Mouse (Mus musculus) kidney, postnatal 0 days (tissue): ENCODE data around the gene Cdx2. TPM values are rescaled to one million over a fixed set of nuclear protein-coding genes. Genes with fewer than 3 reads are reported as not detected.

Source experiments
- ATAC-seq: fragments of 200-750 bp; cut with Nextera tagmentation; replicated peaks from 2 replicates; pipeline ENCODE4 v1.8.0; 2017; ENCODE audit warnings: low read depth, moderate number of reproducible peaks, moderate TSS enrichment, moderate library complexity; ENCODE audit not compliant: low FRiP score
- DNase-seq: peaks from one replicate; pipeline ENCODE4 v3.0.0-alpha.2; 2016; ENCODE audit warnings: low spot score
- H3K27ac ChIP-seq: fragments of 300-500 bp; sonication (generic); 2 replicates; pipeline ENCODE4 v1.5.1; 2014; ENCODE audit warnings: mild to moderate bottlenecking
- H3K27me3 ChIP-seq: fragments of 300-500 bp; sonication (generic); 2 replicates; pipeline ENCODE4 v1.6.1; 2014; ENCODE audit warnings: low read length, mixed read lengths; ENCODE audit not compliant: insufficient read depth
- H3K36me3 ChIP-seq: fragments of 300-500 bp; sonication (generic); 2 replicates; pipeline ENCODE4 v1.6.1; 2014; ENCODE audit warnings: low read length, mixed read lengths; ENCODE audit not compliant: insufficient read depth
- H3K4me1 ChIP-seq: fragments of 300-500 bp; sonication (generic); replicated peaks from 2 replicates; pipeline ENCODE4 v1.6.1; 2014; ENCODE audit warnings: antibody characterized with exemption, low read length, mixed read lengths; ENCODE audit not compliant: insufficient read depth
- H3K4me2 ChIP-seq: fragments of 300-500 bp; sonication (generic); 2 replicates; pipeline ENCODE4 v1.6.1; 2014; ENCODE audit warnings: mild to moderate bottlenecking, low read length, moderate library complexity, mixed read lengths
- H3K4me3 ChIP-seq: fragments of 300-500 bp; sonication (generic); replicated peaks from 2 replicates; pipeline ENCODE4 v1.5.1; 2014; ENCODE audit warnings: low read depth, low read length
- H3K9ac ChIP-seq: fragments of 300-500 bp; sonication (generic); 2 replicates; pipeline ENCODE4 v1.6.1; 2014; ENCODE audit warnings: low read depth, low read length
- H3K9me3 ChIP-seq: fragments of 300-500 bp; sonication (generic); replicated peaks from 2 replicates; pipeline ENCODE4 v1.6.1; 2016; ENCODE audit warnings: low read length, inconsistent platforms, mixed read lengths
- CTCF ChIP-seq: IDR thresholded peaks from 2 replicates; pipeline ENCODE4 v1.5.1; 2016; ENCODE audit warnings: antibody characterized with exemption, low read depth, mild to moderate bottlenecking, moderate library complexity
- WGBS: fragments of 180-500 bp; shearing (Covaris S2); extraction: QIAGEN DNeasy Blood & Tissue Kit; methylation state at CpG from one replicate; pipeline ENCODE4 v1.1.7; 2014; 5-methylcytosine and 5-hydroxymethylcytosine counted together
- polyA plus RNA-seq: library from polyadenylated mRNA; unstranded; fragments of >200 nt; fragmentation: Nextera tagmentation; extraction: Ambion mirVana; gene quantifications from 2 replicates; pipeline ENCODE4 v1.2.1, GENCODE M21; 2015

Gene Cdx2
- polyA plus RNA-seq, 1 experiment from 2014 or later = not detected

DNA sequence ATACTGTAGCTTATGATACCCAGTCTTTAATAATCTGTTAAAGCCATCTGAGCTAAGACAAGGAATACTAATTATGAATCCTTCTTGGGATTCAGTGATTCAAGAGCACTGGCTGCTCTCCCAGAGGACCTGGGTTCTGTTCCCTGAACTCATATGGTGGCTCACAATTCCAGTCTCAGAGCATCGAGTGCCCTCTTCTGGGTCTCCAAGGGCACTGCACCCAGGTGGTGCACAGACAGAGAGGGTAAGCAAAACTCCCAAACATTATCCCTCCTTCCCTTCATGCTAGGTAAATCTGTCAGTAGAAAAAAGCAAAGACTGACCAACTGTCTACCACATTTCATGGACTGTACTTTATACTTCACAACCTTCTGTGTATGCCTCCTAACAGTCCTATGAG lies 38.9 kb upstream of the Cdx2 start:
- Histone ChIP-seq H3K27me3 (no peaks in the 10 kb centered on the region), H3K9ac (no peak overlapping the region), H3K27ac (no peak overlapping the region), H3K9me3 (no peaks in the 10 kb centered on the region), H3K4me2 (no peak overlapping the region), H3K36me3 (no peaks in the 10 kb centered on the region), H3K4me3 (no peak overlapping the region), H3K4me1 (no peaks in the 10 kb centered on the region)
- ATAC-seq = no peak
- no peak for TF ChIP-seq CTCF
- WGBS = 57% methylated on average over 1 of the region's 1 CpGs
- no peak for DNase-seq

DNA sequence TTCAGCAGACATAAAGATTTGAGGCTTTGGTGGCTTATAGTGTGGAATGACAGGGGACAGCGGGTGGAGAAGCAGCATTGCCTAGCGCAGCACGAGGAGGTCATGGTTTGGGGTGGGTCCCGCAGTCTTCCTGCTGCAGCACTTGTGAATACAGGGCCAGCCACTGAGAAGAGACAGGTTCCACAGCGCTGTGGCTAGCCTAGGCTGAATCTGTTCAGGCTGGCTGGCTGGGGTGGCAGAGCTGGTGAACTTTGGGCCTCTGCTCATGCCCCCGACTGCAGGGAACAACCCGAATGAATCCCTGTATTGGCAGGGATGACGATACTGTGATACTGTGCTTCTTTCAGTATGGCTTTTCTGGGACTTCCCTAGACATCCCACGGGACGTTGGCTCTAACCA lies 36.8 kb upstream of the Cdx2 start:
- no peak for ATAC-seq
- TF ChIP-seq CTCF = no peak
- Histone ChIP-seq H3K27ac (no peak overlapping the region), H3K4me2 (no peak overlapping the region), H3K9me3 (no peaks in the 10 kb centered on the region), H3K27me3 (no peaks in the 10 kb centered on the region), H3K9ac (no peak overlapping the region), H3K4me1 (no peaks in the 10 kb centered on the region), H3K4me3 (no peak overlapping the region), H3K36me3 (no peaks in the 10 kb centered on the region)
- 86% methylated on average over 10 of the region's 10 CpGs for WGBS
- no peak for DNase-seq

DNA sequence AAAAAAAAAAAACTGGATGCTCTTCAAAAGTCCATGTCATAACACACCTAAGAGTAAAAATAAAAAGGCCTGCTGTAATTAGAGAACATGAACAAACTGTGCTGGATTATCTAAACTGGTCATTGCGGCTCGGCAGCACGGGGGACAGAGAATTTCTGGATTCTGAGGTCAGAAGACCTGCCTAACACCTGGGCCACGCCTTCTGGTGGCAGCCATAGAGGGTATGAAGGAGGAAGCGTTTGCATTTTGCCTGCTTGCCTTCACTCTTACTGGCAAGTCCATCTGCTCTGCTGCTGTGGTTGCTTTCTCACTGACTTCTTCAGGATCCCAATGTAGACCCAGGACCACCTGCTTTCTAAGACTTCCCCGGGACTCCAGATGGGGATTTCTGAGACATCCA lies 35.8 kb upstream of the Cdx2 start:
- TF ChIP-seq CTCF = no peak
- Histone ChIP-seq H3K36me3 (no peaks in the 10 kb centered on the region), H3K9me3 (no peaks in the 10 kb centered on the region), H3K9ac (no peak overlapping the region), H3K27ac (no peak overlapping the region), H3K4me1 (no peaks in the 10 kb centered on the region), H3K4me3 (no peak overlapping the region), H3K27me3 (no peaks in the 10 kb centered on the region), H3K4me2 (no peak overlapping the region)
- DNase-seq = no peak
- 88% methylated on average over 6 of the region's 6 CpGs for WGBS
- no peak for ATAC-seq

DNA sequence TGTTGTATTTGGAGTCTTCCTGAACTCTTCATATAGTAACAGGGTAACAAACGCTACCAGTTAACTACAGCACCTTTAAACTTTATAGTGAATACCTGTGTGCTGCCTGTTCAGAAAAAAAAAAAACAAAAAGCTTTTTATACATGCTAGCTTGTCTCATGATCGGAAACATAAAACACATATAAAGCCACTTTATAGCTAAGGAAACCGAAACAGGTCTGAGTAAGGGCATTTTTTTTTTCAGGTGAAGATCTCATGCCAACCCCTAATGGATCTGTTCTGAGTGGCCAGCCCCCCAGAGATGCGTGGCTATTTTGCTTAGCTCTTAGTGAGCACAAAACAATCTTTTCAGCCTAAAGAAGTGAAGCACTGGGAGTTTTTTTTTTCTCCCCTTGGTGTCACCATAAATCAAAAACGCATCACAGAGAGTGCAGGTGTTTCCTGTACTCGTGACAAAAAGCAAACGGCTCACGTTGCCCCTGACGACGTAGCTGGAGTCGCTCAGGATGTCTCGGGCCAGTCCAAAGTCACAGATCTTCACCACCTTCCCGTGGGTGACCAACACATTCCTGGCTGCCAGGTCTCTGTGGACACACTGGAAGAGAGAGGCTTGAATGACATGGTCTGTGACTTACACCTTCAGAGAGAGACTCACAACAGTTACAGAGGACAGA lies 33.8 kb upstream of the Cdx2 start:
- Histone ChIP-seq H3K27ac (no peak overlapping the region), H3K9me3 (no peaks in the 10 kb centered on the region), H3K9ac (no peak overlapping the region), H3K4me3 (no peak overlapping the region), H3K4me1 (no peaks in the 10 kb centered on the region), H3K27me3 (no peaks in the 10 kb centered on the region), H3K4me2 (no peak overlapping the region), H3K36me3 (no peaks in the 10 kb centered on the region)
- WGBS = 33% methylated on average over 13 of the region's 13 CpGs
- no peak for TF ChIP-seq CTCF
- no peak for DNase-seq
- 0 out of 2 replicates have a peak, but pooled peaks have one; percentile 7 for ATAC-seq

DNA sequence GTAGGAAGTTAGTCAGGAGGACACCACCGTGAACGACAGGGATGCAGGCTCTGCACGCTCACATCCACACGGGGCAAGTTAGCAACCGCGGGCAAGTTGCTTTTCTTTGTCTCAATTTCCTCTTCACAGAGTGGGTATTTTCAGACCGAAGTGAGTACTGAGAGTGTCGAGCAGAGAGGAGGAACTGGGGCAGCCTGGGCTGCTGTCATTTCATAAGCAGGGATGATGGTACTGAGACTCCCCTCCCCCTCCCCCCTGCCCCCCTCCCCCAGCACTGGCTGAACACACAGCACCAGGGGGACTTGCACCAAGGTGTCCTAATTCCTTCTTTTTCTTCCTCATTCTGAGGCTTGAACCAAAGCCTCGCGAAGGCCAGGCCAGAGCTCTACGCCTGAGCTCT lies 32.5 kb upstream of the Cdx2 start:
- H3K9ac ChIP-seq = no peak overlapping the region
- 73% methylated on average over 11 of the region's 11 CpGs for WGBS
- H3K27me3 ChIP-seq = no peaks in the 10 kb centered on the region
- ATAC-seq = no peak
- TF ChIP-seq CTCF = no peak
- no peak for DNase-seq
- H3K9me3 ChIP-seq = no peaks in the 10 kb centered on the region
- no peak overlapping the region for H3K4me3 ChIP-seq
- no peak overlapping the region for H3K27ac ChIP-seq
- no peak overlapping the region for H3K4me2 ChIP-seq
- no peaks in the 10 kb centered on the region for H3K4me1 ChIP-seq
- no peaks in the 10 kb centered on the region for H3K36me3 ChIP-seq

DNA sequence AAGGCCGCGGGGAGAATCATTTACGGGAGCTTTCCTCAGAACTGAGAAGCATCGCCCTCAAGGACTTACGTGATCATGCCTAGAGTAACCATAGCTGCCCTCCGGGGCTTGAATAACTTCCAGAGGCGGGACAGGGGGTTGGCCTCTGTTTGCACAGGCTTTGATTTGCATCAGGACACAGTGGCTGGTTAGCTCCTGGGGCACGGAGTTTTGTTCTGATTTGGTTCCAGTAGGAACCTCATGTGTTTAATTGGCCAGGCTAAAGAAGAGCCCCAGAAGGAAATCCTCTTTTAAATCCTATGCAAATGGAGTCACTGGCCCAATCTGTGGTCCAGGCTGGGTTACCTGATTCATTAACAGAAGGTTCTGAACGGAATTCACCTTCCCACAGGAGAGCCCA lies 31.9 kb upstream of the Cdx2 start:
- no peaks in the 10 kb centered on the region for H3K4me1 ChIP-seq

DNA sequence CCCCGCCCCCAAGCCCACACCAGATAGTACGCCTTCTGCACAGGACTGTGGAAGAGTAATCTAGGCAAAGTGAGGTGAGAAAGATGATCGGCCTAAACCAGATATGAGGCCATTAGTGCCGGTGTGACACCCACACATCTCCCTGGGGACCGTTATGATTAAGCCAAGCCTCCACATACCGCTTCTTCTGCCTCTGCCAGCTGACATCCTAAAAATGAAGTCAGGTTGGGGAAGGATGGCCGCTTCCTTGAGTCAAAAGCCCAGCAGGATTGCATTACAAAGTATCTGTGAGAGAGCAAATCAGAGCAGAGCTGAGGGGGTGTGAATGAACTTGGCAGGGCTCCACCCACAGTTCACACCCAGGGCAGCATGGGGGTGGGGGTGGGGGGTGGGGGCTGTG lies 25.6 kb upstream of the Cdx2 start:
- H3K9me3 ChIP-seq = no peaks in the 10 kb centered on the region
- H3K27me3 ChIP-seq = no peaks in the 10 kb centered on the region
- ATAC-seq (no peak), DNase-seq (peak; percentile 15)
- WGBS = 12% methylated on average over 7 of the region's 7 CpGs
- no peak overlapping the region for H3K9ac ChIP-seq
- TF ChIP-seq CTCF = no peak
- H3K4me3 ChIP-seq = no peak overlapping the region
- H3K4me1 ChIP-seq = no peaks in the 10 kb centered on the region
- no peak overlapping the region for H3K4me2 ChIP-seq
- no peak overlapping the region for H3K27ac ChIP-seq
- no peaks in the 10 kb centered on the region for H3K36me3 ChIP-seq

More for the DNA sequence above, 31.9 kb upstream of the Cdx2 start:
- H3K36me3 ChIP-seq = no peaks in the 10 kb centered on the region
- H3K27me3 ChIP-seq = no peaks in the 10 kb centered on the region
- WGBS = 55% methylated on average over 9 of the region's 9 CpGs
- H3K4me3 ChIP-seq = no peak overlapping the region
- DNase-seq (no peak), ATAC-seq (no peak)
- no peak overlapping the region for H3K9ac ChIP-seq
- TF ChIP-seq CTCF = no peak
- H3K9me3 ChIP-seq = no peaks in the 10 kb centered on the region
- no peak overlapping the region for H3K4me2 ChIP-seq
- H3K27ac ChIP-seq = no peak overlapping the region
